Mouse (Mus musculus): ENCODE data around the gene Cdh23. TPM values are rescaled to one million over a fixed set of nuclear protein-coding genes. Genes with fewer than 3 reads are reported as not detected.

Cdh23 gene
- total and polyA plus RNA-seq, 2 experiments from 2014 or later = 1.9 to 13.1 TPM

- ATAC-seq (no peak), DNase-seq (no peak)
- H3K4me1 ChIP-seq (ENCODE audit: insufficient read depth) = peaks cover 60% of the 10 kb centered on the region
- no peak overlapping the region for H3K9ac ChIP-seq
- H3K4me2 ChIP-seq (ENCODE audit: low read depth) = no peak overlapping the region
- H3K36me3 ChIP-seq (ENCODE audit: insufficient read depth) = no peaks in the 10 kb centered on the region
- no peak overlapping the region for H3K27ac ChIP-seq (ENCODE audit: low read depth, low read length)
- TF ChIP-seq CTCF (IDR thresholded peaks at IDR 0.05; ENCODE audit: low read depth) = no peak
- no peak overlapping the region for H3K4me3 ChIP-seq (ENCODE audit: low read depth, low read length)
- no peaks in the 10 kb centered on the region for H3K27me3 ChIP-seq (ENCODE audit: insufficient read depth, low read length)
- H3K9me3 ChIP-seq (ENCODE audit: low read length) = no peaks in the 10 kb centered on the region
- 68% methylated on average over 10 of the region's 10 CpGs for WGBS
Observed at GRCm38 (mm10) chr10:60282116-60283014, 413.9 kb downstream of the Cdh23 start.

- Histone ChIP-seq H3K9ac (no peak overlapping the region), H3K27ac (ENCODE audit: low read depth, low read length) (no peak overlapping the region), H3K36me3 (ENCODE audit: insufficient read depth) (no peaks in the 10 kb centered on the region), H3K4me2 (ENCODE audit: low read depth) (no peak overlapping the region), H3K27me3 (ENCODE audit: insufficient read depth, low read length) (no peaks in the 10 kb centered on the region), H3K4me1 (ENCODE audit: insufficient read depth) (peaks cover 55% of the 10 kb centered on the region), H3K9me3 (ENCODE audit: low read length) (no peaks in the 10 kb centered on the region), H3K4me3 (ENCODE audit: low read depth, low read length) (no peak overlapping the region)
- TF ChIP-seq CTCF (IDR thresholded peaks at IDR 0.05; ENCODE audit: low read depth) = no peak
- 82% methylated on average over 9 of the region's 9 CpGs for WGBS
- DNase-seq (no peak), ATAC-seq (no peak)
Observed at GRCm38 (mm10) chr10:60281571-60282050, 414.7 kb downstream of the Cdh23 start.

GRCm38 (mm10) chr10:60280353-60280752, 415.9 kb downstream of the Cdh23 start:
- no peak for TF ChIP-seq CTCF (IDR thresholded peaks at IDR 0.05; ENCODE audit: low read depth)
- no peak overlapping the region for H3K4me3 ChIP-seq (ENCODE audit: low read depth, low read length)
- peaks cover 42% of the 10 kb centered on the region for H3K4me1 ChIP-seq (ENCODE audit: insufficient read depth)
- ATAC-seq (no peak), DNase-seq (no peak)
- no peaks in the 10 kb centered on the region for H3K9me3 ChIP-seq (ENCODE audit: low read length)
- H3K27ac ChIP-seq (ENCODE audit: low read depth, low read length) = 0 out of 2 replicates have a peak overlapping the region, but pooled peaks have one; percentile 15
- WGBS = 79% methylated on average over 6 of the region's 6 CpGs
- no peaks in the 10 kb centered on the region for H3K27me3 ChIP-seq (ENCODE audit: insufficient read depth, low read length)
- H3K9ac ChIP-seq = no peak overlapping the region
- peak overlapping the region; percentile 77; the same call in 1 of the 2 replicates for H3K4me2 ChIP-seq (ENCODE audit: low read depth)
- no peaks in the 10 kb centered on the region for H3K36me3 ChIP-seq (ENCODE audit: insufficient read depth)

- H3K9me3 ChIP-seq (ENCODE audit: low read length) = no peaks in the 10 kb centered on the region
- no peak overlapping the region for H3K9ac ChIP-seq
- H3K4me2 ChIP-seq (ENCODE audit: low read depth) = peak overlapping the region; percentile 77
- no peaks in the 10 kb centered on the region for H3K36me3 ChIP-seq (ENCODE audit: insufficient read depth)
- no peak overlapping the region for H3K4me3 ChIP-seq (ENCODE audit: low read depth, low read length)
- H3K4me1 ChIP-seq (ENCODE audit: insufficient read depth) = peaks cover 38% of the 10 kb centered on the region
- TF ChIP-seq CTCF (IDR thresholded peaks at IDR 0.05; ENCODE audit: low read depth) = no peak
- no peaks in the 10 kb centered on the region for H3K27me3 ChIP-seq (ENCODE audit: insufficient read depth, low read length)
- 0 out of 2 replicates have a peak overlapping the region, but pooled peaks have one; percentile 15 for H3K27ac ChIP-seq (ENCODE audit: low read depth, low read length)
- DNase-seq (peak; percentile 38), ATAC-seq (no peak)
- 75% methylated on average over 9 of the region's 9 CpGs for WGBS
Observed at GRCm38 (mm10) chr10:60279941-60280301, 416.4 kb downstream of the Cdh23 start.

GRCm38 (mm10) chr10:60279290-60279940, 416.9 kb downstream of the Cdh23 start:
- no peaks in the 10 kb centered on the region for H3K27me3 ChIP-seq (ENCODE audit: insufficient read depth, low read length)
- no peaks in the 10 kb centered on the region for H3K36me3 ChIP-seq (ENCODE audit: insufficient read depth)
- DNase-seq = no peak
- H3K9me3 ChIP-seq (ENCODE audit: low read length) = no peaks in the 10 kb centered on the region
- WGBS = 59% methylated on average over 8 of the region's 8 CpGs
- no peak for ATAC-seq
- H3K4me2 ChIP-seq (ENCODE audit: low read depth) = peak overlapping the region; percentile 77
- H3K4me3 ChIP-seq (ENCODE audit: low read depth, low read length) = no peak overlapping the region; the same call in 1 of the 2 replicates
- H3K4me1 ChIP-seq (ENCODE audit: insufficient read depth) = peaks cover 33% of the 10 kb centered on the region
- no peak for TF ChIP-seq CTCF (IDR thresholded peaks at IDR 0.05; ENCODE audit: low read depth)
- H3K27ac ChIP-seq (ENCODE audit: low read depth, low read length) = no peak overlapping the region
- H3K9ac ChIP-seq = peak overlapping the region; percentile 18; the same call in 1 of the 2 replicates

- TF ChIP-seq CTCF (IDR thresholded peaks at IDR 0.05; ENCODE audit: low read depth) = no peak
- Histone ChIP-seq H3K27me3 (ENCODE audit: insufficient read depth, low read length) (no peaks in the 10 kb centered on the region), H3K36me3 (ENCODE audit: insufficient read depth) (no peaks in the 10 kb centered on the region), H3K4me2 (ENCODE audit: low read depth) (peak overlapping the region; percentile 77), H3K9ac (0 out of 2 replicates have a peak overlapping the region, but pooled peaks have one; percentile 93), H3K9me3 (ENCODE audit: low read length) (no peaks in the 10 kb centered on the region), H3K4me1 (ENCODE audit: insufficient read depth) (peaks cover 32% of the 10 kb centered on the region), H3K4me3 (ENCODE audit: low read depth, low read length) (peak overlapping the region; percentile 72), H3K27ac (ENCODE audit: low read depth, low read length) (no peak overlapping the region)
- ATAC-seq (no peak), DNase-seq (no peak)
- 79% methylated on average over 3 of the region's 3 CpGs for WGBS
Observed at GRCm38 (mm10) chr10:60278786-60279185, 417.5 kb downstream of the Cdh23 start.

Measured in forebrain, postnatal 0 days (tissue).